Mouse (Mus musculus) hematopoietic stem cell, adult 5-6 weeks (primary cell): ENCODE results near the gene Galnt14. TPM values are rescaled to one million over a fixed set of nuclear protein-coding genes. Genes with fewer than 3 reads are reported as not detected.
A peak's percentile ranks its signal among the peaks of the same experiment; 100 is the strongest.

Experiments used
- ATAC-seq, 2 experiments: fragments of 125-278 bp in 1 of 2; replicated peaks in 1 of 2; 2 replicates each; pipeline ENCODE4 v1.8.0; 2016 to 2017; ENCODE audit warnings: inconsistent platforms in 2 of 2, mild to moderate bottlenecking in 2 of 2, moderate number of reproducible peaks in 2 of 2, low read depth in 1 of 2, moderate TSS enrichment in 1 of 2; ENCODE audit not compliant: low FRiP score in 2 of 2, poor library complexity in 2 of 2, severe bottlenecking in 2 of 2, insufficient read depth in 1 of 2, low TSS enrichment in 1 of 2
- total RNA-seq: library from RNA; stranded (forward); fragments of 172-1452, 232-1000 nt; gene quantifications from 2 replicates; pipeline ENCODE4 v1.2.3, GENCODE M21; 2017

Galnt14 gene
- total RNA-seq, 1 experiment from 2014 or later = not detected

- no peak for ATAC-seq
Observed at GRCm38 (mm10) chr17:73547483-73547882, 162.8 kb downstream of the Galnt14 start.

GRCm38 (mm10) chr17:73541911-73542310 is 168.3 kb downstream of the Galnt14 start:
- no peak for ATAC-seq

GRCm38 (mm10) chr17:73541233-73541570 is 169.1 kb downstream of the Galnt14 start:
- ATAC-seq = no peak

- no peak for ATAC-seq
Observed at GRCm38 (mm10) chr17:73540409-73541232, 169.6 kb downstream of the Galnt14 start.

GRCm38 (mm10) chr17:73531896-73532295 is 178.4 kb downstream of the Galnt14 start:
- peak; percentile 68 to 70; a peak in 3 of 4 replicates for ATAC-seq

GRCm38 (mm10) chr17:73522169-73522568 is 188.1 kb downstream of the Galnt14 start:
- no peak for ATAC-seq

- ATAC-seq = no peak
Observed at GRCm38 (mm10) chr17:73519350-73519749, 190.9 kb downstream of the Galnt14 start.

- ATAC-seq = no peak
Observed at GRCm38 (mm10) chr17:73518359-73518758, 191.9 kb downstream of the Galnt14 start.

GRCm38 (mm10) chr17:73515506-73515905 is 194.7 kb downstream of the Galnt14 start:
- no peak for ATAC-seq

GRCm38 (mm10) chr17:73514862-73515261 is 195.4 kb downstream of the Galnt14 start:
- ATAC-seq = no peak

GRCm38 (mm10) chr17:73514258-73514657 is 196.0 kb downstream of the Galnt14 start:
- ATAC-seq = no peak

GRCm38 (mm10) chr17:73512844-73513243 is 197.4 kb downstream of the Galnt14 start:
- no peak for ATAC-seq

GRCm38 (mm10) chr17:73507804-73508535 is 202.3 kb downstream of the Galnt14 start:
- no peak for ATAC-seq

GRCm38 (mm10) chr17:73504111-73504510 is 206.1 kb downstream of the Galnt14 start:
- ATAC-seq = no peak

GRCm38 (mm10) chr17:73502613-73503012 is 207.6 kb downstream of the Galnt14 start:
- no peak for ATAC-seq

- ATAC-seq = no peak
Observed at GRCm38 (mm10) chr17:73489519-73489918, 220.7 kb downstream of the Galnt14 start.

- ATAC-seq = 0 out of 4 replicates have a peak, but pooled peaks have one; percentile 17 to 62
Observed at GRCm38 (mm10) chr17:73487792-73488191, 222.5 kb downstream of the Galnt14 start.

GRCm38 (mm10) chr17:73487380-73487779 is 222.9 kb downstream of the Galnt14 start:
- ATAC-seq = no peak
